Mouse (Mus musculus): ENCODE results near the gene Tgif2.

- TF ChIP-seq POLR2A (IDR thresholded peaks at IDR 0.05; ENCODE audit: control insufficient read depth, low read depth, low read length): no peak
- no peak for TF ChIP-seq CTCF (IDR thresholded peaks at IDR 0.05; ENCODE audit: control insufficient read depth, insufficient read depth, insufficient replicate concordance, low read depth, low read length)
Observed at GRCm38 (mm10) chr2:156816116-156816515, 23.7 kb upstream of the Tgif2 start.
